Mouse (Mus musculus): ENCODE measurements around the gene Olfr631.

GRCm38 (mm10) chr7:103910047-103910446 lies 18.6 kb upstream of the Olfr631 start:
- TF ChIP-seq CTCF (IDR thresholded peaks at IDR 0.05; ENCODE audit: extremely low read depth, insufficient read depth, insufficient read length, insufficient replicate concordance) (no peak), POLR2A (IDR thresholded peaks at IDR 0.05; ENCODE audit: low read depth, low read length) (no peak)

Data from spleen, adult 2 months (tissue).